Mouse (Mus musculus): ENCODE data around the gene Tbc1d1.

The Tbc1d1 gene

GRCm38 (mm10) chr5:64155861-64156550 is at the start of gene Tbc1d1:
Gene Tbc1d1 (plus strand): TSS chr5:64156305.
- DNase-seq (ENCODE audit: low read depth): peak; percentile 68

GRCm38 (mm10) chr5:64107596-64108289 is 48.4 kb upstream of the Tbc1d1 start:
- DNase-seq (ENCODE audit: low read depth): no peak

GRCm38 (mm10) chr5:64109217-64109616 is 46.9 kb upstream of the Tbc1d1 start:
- DNase-seq (ENCODE audit: low read depth): no peak

DNA sequence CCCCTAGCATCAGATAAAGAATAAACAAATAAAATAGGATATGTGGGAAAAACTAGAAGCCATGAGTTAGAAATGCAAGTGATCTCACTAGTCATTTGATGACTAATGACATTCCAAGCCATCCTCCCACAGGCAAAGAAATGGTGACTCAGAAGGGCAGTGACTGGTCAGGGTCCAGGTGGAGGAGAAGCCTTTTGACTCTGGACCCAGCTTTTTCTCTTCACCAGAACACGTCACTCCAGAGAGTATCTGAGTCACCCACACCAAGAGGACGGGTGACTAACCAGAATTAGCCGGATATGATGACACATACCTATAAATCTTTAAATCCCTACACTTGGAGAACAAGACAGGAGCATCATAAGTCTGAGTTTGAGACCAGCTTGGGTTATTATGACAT is 43.7 kb upstream of the Tbc1d1 start:
- no peak for DNase-seq (ENCODE audit: low read depth)

DNA sequence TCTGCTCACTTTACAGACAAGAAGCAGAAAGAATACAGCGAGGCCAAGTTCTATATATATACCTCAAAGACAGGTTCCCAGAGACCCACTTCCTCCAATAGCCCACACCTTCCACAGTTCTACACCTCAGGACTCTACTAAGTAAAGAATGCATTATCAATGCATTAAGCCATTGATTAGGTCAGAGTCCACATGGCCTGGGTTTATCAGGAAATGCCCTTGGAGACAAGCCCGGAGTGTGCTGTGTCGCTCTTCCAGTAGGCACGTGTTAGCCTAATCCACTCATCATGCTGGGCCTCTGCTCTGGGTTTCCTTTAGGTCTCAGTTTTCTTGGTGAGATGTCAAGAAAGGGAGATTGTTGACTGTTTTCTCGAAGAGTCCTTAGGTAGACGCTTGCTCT is 41.9 kb upstream of the Tbc1d1 start:
- DNase-seq (ENCODE audit: low read depth): no peak

- no peak for DNase-seq (ENCODE audit: low read depth)
Measured at GRCm38 (mm10) chr5:64117191-64117590, 38.9 kb upstream of the Tbc1d1 start.

DNA sequence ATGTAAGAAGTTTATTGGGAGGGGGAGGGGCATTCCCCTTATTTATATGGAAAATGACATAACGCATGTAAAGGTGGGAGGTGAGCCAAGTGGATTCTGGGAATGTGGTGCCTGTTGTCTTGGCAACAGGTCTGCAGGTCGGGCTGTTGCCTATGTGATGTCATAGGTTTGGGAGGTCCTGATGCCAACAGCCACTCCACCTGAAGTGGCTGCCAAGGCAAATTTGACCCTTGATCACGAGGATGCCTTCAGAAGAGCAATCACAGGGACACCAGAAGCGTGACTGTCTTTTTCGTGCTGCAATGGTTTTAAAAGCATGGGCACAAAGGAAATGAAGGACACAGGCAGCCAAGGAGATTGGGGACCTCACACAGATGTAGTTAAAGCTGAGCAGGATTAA is 30.3 kb upstream of the Tbc1d1 start:
- DNase-seq (ENCODE audit: low read depth): no peak

DNA sequence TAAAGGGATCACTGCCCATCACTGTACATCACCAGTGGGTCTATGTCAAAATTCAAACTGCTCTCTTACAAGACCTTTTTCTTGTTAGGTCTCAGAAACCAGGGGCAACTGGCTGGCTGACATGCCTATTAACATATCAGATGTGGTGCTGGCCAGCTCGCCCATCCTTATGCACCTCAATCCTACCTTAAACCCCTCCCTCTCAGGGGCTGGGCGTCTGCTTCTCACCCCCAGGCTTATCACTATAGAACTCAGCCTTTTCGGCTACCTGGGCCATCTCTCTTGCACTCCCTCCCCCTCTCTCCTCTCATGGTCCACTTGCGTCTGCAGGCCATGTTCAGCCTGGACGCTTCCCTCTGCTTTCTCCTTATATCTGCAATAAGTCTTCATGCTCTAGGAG is 24.6 kb upstream of the Tbc1d1 start:
- DNase-seq (ENCODE audit: low read depth): no peak

DNA sequence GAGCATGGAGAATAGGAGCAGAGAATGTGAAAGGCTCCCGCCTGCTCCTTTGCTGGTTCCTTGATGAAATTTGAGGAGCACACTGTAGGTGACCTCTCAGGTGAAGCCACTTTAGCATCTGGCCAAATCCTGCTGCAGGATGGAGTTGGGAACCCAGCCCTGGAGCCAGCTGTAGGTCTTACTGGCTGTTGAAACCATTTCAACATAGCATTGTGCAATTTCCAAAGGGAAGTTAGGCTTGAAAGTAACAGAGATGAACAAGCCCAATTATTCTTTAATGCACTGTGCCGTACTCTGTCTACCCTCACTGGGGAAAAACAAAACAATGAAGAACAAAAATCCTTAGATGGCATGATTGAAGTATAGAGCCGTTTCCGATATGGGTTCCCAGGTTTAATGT is 22.2 kb upstream of the Tbc1d1 start:
- no peak for DNase-seq (ENCODE audit: low read depth)

DNA sequence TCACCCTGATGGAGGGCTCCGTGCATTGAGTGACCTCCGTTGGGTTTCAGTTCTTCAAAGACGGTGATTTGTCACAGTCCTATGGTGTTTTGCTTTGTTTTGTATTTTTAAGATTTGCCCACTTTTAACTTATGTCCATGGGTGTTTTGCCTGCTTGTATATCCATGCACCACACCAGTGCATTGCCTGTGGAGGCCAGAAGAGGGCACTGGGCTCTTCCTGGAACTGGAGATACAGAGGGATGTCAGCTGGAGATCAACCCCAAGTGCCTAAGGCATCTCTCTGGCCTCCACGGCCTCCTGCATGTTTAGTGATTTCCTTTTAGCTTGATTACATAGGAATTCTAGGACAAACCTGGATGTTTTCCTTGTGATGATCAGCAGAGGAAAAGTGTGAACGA is 19.8 kb upstream of the Tbc1d1 start:
- no peak for DNase-seq (ENCODE audit: low read depth)

- no peak for DNase-seq (ENCODE audit: low read depth)
Measured at GRCm38 (mm10) chr5:64140202-64140601, 15.9 kb upstream of the Tbc1d1 start.

DNA sequence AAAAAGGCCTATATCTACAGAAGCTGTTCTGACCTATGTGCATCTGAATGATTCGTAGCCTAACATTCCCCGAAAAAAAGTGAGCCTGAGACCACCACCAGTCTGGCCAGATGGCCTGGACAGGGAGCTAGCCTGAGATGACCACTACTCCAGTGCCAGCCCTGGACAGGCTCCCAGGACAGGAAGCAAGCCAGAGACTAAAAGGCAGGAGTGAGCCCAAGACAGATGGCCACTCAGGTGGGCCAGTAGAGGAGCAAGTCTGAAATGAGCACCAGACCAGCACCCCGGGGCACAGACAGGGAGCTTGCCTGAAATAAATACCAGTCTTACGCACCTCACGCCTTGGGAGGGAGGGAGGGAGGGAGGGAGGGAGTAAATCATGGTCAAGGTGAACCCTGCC is 11.8 kb upstream of the Tbc1d1 start:
- no peak for DNase-seq (ENCODE audit: low read depth)

DNA sequence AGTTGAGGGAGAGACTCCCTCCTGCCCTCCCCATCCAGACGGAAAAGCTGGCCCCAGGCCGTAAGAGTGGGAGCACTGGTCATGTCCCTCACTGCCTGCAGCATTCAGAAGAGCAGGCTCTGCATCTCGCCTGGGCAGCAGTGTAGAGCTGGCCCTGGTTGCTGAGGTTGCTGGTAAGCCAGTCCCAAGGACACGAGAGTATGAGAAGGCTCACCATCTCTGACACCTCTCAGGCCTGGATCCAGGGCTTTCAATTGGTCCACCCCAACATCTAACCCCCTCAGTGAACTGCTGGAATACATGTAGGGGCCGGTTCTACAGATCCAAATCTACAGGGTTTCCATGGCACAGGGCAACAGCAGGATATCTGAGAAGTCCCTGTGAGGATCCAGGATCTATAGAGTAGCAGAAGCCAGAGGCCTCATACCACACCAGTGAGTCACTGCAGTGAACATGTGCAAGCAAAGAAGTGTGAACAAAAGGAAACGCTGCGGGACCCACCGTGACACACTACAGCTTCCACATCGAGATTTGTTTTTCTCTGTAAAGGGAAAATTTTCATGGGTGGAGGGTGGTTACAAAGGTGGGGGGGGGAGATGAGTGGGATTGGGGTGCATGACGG is 9.6 kb upstream of the Tbc1d1 start:
- no peak for DNase-seq (ENCODE audit: low read depth)

GRCm38 (mm10) chr5:64149184-64150127 is 6.6 kb upstream of the Tbc1d1 start:
- peak; percentile 66 for DNase-seq (ENCODE audit: low read depth)

DNA sequence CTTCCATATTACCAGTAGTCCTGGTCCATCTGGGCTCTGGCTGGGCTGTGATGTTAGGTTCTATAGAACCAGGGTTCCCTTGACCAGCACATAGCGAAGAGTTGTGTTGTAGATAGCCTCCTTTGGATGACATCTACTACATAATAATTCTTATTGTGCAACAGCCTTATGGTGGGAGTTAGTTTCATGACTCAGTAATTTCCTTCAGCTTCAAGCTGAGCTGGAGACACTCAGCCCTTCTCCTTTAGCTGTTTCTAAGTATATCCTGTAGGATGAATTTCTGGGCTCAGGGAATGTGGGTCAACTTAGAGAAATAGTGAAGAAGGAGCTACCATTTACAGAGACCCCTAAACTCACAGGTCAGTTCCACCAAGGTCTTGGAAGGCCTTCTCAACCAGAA is 2.8 kb upstream of the Tbc1d1 start:
- DNase-seq (ENCODE audit: low read depth): no peak

- DNase-seq (ENCODE audit: low read depth): no peak
Measured at GRCm38 (mm10) chr5:64156579-64156978, 474 bp downstream of the Tbc1d1 start.

- DNase-seq (ENCODE audit: low read depth): no peak
Measured at GRCm38 (mm10) chr5:64157926-64158325, 1.8 kb downstream of the Tbc1d1 start.

- no peak for DNase-seq (ENCODE audit: low read depth)
Measured at GRCm38 (mm10) chr5:64158501-64158900, 2.4 kb downstream of the Tbc1d1 start.

- no peak for DNase-seq (ENCODE audit: low read depth)
Measured at GRCm38 (mm10) chr5:64159065-64159780, 3.1 kb downstream of the Tbc1d1 start.

GRCm38 (mm10) chr5:64159781-64160704 is 3.9 kb downstream of the Tbc1d1 start:
- DNase-seq (ENCODE audit: low read depth): no peak
